Mouse (Mus musculus): Measurements from ENCODE around the gene Nexn. TPM values are rescaled to one million over a fixed set of nuclear protein-coding genes. Genes with fewer than 3 reads are reported as not detected.
"Not testable (repeated sequence)": the region's sequence is repeated elsewhere in the genome, so short reads cannot be mapped to it uniquely, and the experiment has no call there.

Gene Nexn
- total and polyA plus RNA-seq, 2 experiments, result 0.28 TPM; not detected in 1

- DNase-seq (ENCODE audit: extremely low read depth, low read depth, low spot score), result peak; percentile 70
- not testable (repeated sequence) for H3K9ac ChIP-seq (ENCODE audit: low read depth, low read length); H3K27me3 ChIP-seq (ENCODE audit: control insufficient read depth, insufficient read depth, low read length); H3K79me2 ChIP-seq (ENCODE audit: control insufficient read depth, insufficient read depth, low read length); H3K4me3 ChIP-seq (ENCODE audit: insufficient read depth, low read depth, low read length); H3K27ac ChIP-seq (replicated peaks; ENCODE audit: insufficient read depth, low read depth, low read length); H3K36me3 ChIP-seq (ENCODE audit: control insufficient read depth, insufficient read depth, low read length); H3K4me1 ChIP-seq (ENCODE audit: control insufficient read depth, insufficient read depth, low read length)
- TF ChIP-seq CTCF (IDR thresholded peaks at IDR 0.05; ENCODE audit: low read depth, low read length), result peak; percentile 55
- WGBS, result 13% methylated on average over 8 of the region's 9 CpGs
Measured at GRCm38 (mm10) chr3:152259409-152259808, 6.7 kb downstream of the Nexn start.

- Histone ChIP-seq H3K4me1 (ENCODE audit: control insufficient read depth, insufficient read depth, low read length) (peaks cover 3% of the 10 kb centered on the region; the same call in 1 of the 2 replicates), H3K4me3 (ENCODE audit: insufficient read depth, low read depth, low read length) (no peak overlapping the region), H3K27me3 (ENCODE audit: control insufficient read depth, insufficient read depth, low read length) (no peaks in the 10 kb centered on the region), H3K27ac (replicated peaks; ENCODE audit: insufficient read depth, low read depth, low read length) (no peak overlapping the region), H3K79me2 (ENCODE audit: control insufficient read depth, insufficient read depth, low read length) (no peaks in the 10 kb centered on the region), H3K36me3 (ENCODE audit: control insufficient read depth, insufficient read depth, low read length) (no peaks in the 10 kb centered on the region), H3K9ac (ENCODE audit: low read depth, low read length) (no peak overlapping the region)
- TF ChIP-seq POLR2A (IDR thresholded peaks at IDR 0.05; ENCODE audit: extremely low read depth, insufficient read depth, low read length) (no peak), CTCF (IDR thresholded peaks at IDR 0.05; ENCODE audit: low read depth, low read length) (no peak)
- WGBS, result 84% methylated on average over 3 of the region's 3 CpGs
- no peak for DNase-seq (ENCODE audit: extremely low read depth, low read depth, low spot score)
Measured at GRCm38 (mm10) chr3:152257528-152257927, 8.6 kb downstream of the Nexn start.

- H3K9ac ChIP-seq (ENCODE audit: low read depth, low read length), result no peak overlapping the region
Measured at GRCm38 (mm10) chr3:152250487-152250886, 15.7 kb downstream of the Nexn start.

GRCm38 (mm10) chr3:152247708-152248107, 18.4 kb downstream of the Nexn start:
- Histone ChIP-seq H3K9ac (ENCODE audit: low read depth, low read length) (no peak overlapping the region), H3K4me1 (ENCODE audit: control insufficient read depth, insufficient read depth, low read length) (peaks cover 10% of the 10 kb centered on the region), H3K36me3 (ENCODE audit: control insufficient read depth, insufficient read depth, low read length) (no peaks in the 10 kb centered on the region), H3K27me3 (ENCODE audit: control insufficient read depth, insufficient read depth, low read length) (no peaks in the 10 kb centered on the region), H3K79me2 (ENCODE audit: control insufficient read depth, insufficient read depth, low read length) (no peaks in the 10 kb centered on the region), H3K27ac (replicated peaks; ENCODE audit: insufficient read depth, low read depth, low read length) (peak overlapping the region; percentile 15; the same call in 1 of the 2 replicates), H3K4me3 (ENCODE audit: insufficient read depth, low read depth, low read length) (no peak overlapping the region)
- no peak for DNase-seq (ENCODE audit: extremely low read depth, low read depth, low spot score)
- WGBS, result 57% methylated on average over 12 of the region's 12 CpGs
- no peak for TF ChIP-seq POLR2A (IDR thresholded peaks at IDR 0.05; ENCODE audit: extremely low read depth, insufficient read depth, low read length)
- no peak for TF ChIP-seq CTCF (IDR thresholded peaks at IDR 0.05; ENCODE audit: low read depth, low read length)

More at GRCm38 (mm10) chr3:152250487-152250886, 15.7 kb downstream of the Nexn start:
- H3K27me3 ChIP-seq (ENCODE audit: control insufficient read depth, insufficient read depth, low read length), result no peaks in the 10 kb centered on the region
- H3K4me1 ChIP-seq (ENCODE audit: control insufficient read depth, insufficient read depth, low read length), result peaks cover 10% of the 10 kb centered on the region
- H3K79me2 ChIP-seq (ENCODE audit: control insufficient read depth, insufficient read depth, low read length), result no peaks in the 10 kb centered on the region
- H3K36me3 ChIP-seq (ENCODE audit: control insufficient read depth, insufficient read depth, low read length), result no peaks in the 10 kb centered on the region
- TF ChIP-seq POLR2A (IDR thresholded peaks at IDR 0.05; ENCODE audit: extremely low read depth, insufficient read depth, low read length), result no peak
- TF ChIP-seq CTCF (IDR thresholded peaks at IDR 0.05; ENCODE audit: low read depth, low read length), result no peak
- H3K4me3 ChIP-seq (ENCODE audit: insufficient read depth, low read depth, low read length), result no peak overlapping the region
- DNase-seq (ENCODE audit: extremely low read depth, low read depth, low spot score), result peak; percentile 83
- WGBS, result 41% methylated on average over 1 of the region's 1 CpGs
- H3K27ac ChIP-seq (replicated peaks; ENCODE audit: insufficient read depth, low read depth, low read length), result peak overlapping the region; percentile 44; the same call in 1 of the 2 replicates

- no peak for TF ChIP-seq CTCF (IDR thresholded peaks at IDR 0.05; ENCODE audit: low read depth, low read length)
- TF ChIP-seq POLR2A (IDR thresholded peaks at IDR 0.05; ENCODE audit: extremely low read depth, insufficient read depth, low read length), result no peak
- peaks cover 7% of the 10 kb centered on the region for H3K4me1 ChIP-seq (ENCODE audit: control insufficient read depth, insufficient read depth, low read length)
- no peak overlapping the region for H3K27ac ChIP-seq (replicated peaks; ENCODE audit: insufficient read depth, low read depth, low read length)
- peak; percentile 45 for DNase-seq (ENCODE audit: extremely low read depth, low read depth, low spot score)
- WGBS, result 72% methylated on average over 5 of the region's 5 CpGs
- H3K36me3 ChIP-seq (ENCODE audit: control insufficient read depth, insufficient read depth, low read length), result no peaks in the 10 kb centered on the region
- no peak overlapping the region for H3K4me3 ChIP-seq (ENCODE audit: insufficient read depth, low read depth, low read length)
- H3K79me2 ChIP-seq (ENCODE audit: control insufficient read depth, insufficient read depth, low read length), result no peaks in the 10 kb centered on the region
- H3K9ac ChIP-seq (ENCODE audit: low read depth, low read length), result no peak overlapping the region
- H3K27me3 ChIP-seq (ENCODE audit: control insufficient read depth, insufficient read depth, low read length), result no peaks in the 10 kb centered on the region
Measured at GRCm38 (mm10) chr3:152245273-152245910, 20.8 kb downstream of the Nexn start.

GRCm38 (mm10) chr3:152243304-152243703, 22.8 kb downstream of the Nexn start:
- Histone ChIP-seq H3K27ac (replicated peaks; ENCODE audit: insufficient read depth, low read depth, low read length) (no peak overlapping the region), H3K4me1 (ENCODE audit: control insufficient read depth, insufficient read depth, low read length) (peaks cover 6% of the 10 kb centered on the region), H3K27me3 (ENCODE audit: control insufficient read depth, insufficient read depth, low read length) (no peaks in the 10 kb centered on the region), H3K36me3 (ENCODE audit: control insufficient read depth, insufficient read depth, low read length) (peaks cover 2% of the 10 kb centered on the region; the same call in 1 of the 2 replicates), H3K79me2 (ENCODE audit: control insufficient read depth, insufficient read depth, low read length) (no peaks in the 10 kb centered on the region), H3K4me3 (ENCODE audit: insufficient read depth, low read depth, low read length) (no peak overlapping the region), H3K9ac (ENCODE audit: low read depth, low read length) (no peak overlapping the region)
- TF ChIP-seq POLR2A (IDR thresholded peaks at IDR 0.05; ENCODE audit: extremely low read depth, insufficient read depth, low read length) (no peak), CTCF (IDR thresholded peaks at IDR 0.05; ENCODE audit: low read depth, low read length) (no peak)
- DNase-seq (ENCODE audit: extremely low read depth, low read depth, low spot score), result no peak
- 84% methylated on average over 4 of the region's 4 CpGs for WGBS
